Mouse (Mus musculus) forebrain, embryonic 15.5 days (tissue): Measurements from ENCODE around the gene Gnb1. TPM values are rescaled to one million over a fixed set of nuclear protein-coding genes. Genes with fewer than 3 reads are reported as not detected.

Experiments used
- ATAC-seq: fragments of 200-750 bp; cut with Nextera tagmentation; replicated peaks from 2 replicates; pipeline ENCODE4 v1.8.0; 2017; ENCODE audit warnings: mild to moderate bottlenecking, moderate TSS enrichment, moderate library complexity
- H3K27ac ChIP-seq: fragments of 300-500 bp; sonication (generic); replicated peaks from 2 replicates; pipeline ENCODE4 v1.5.1; 2015; ENCODE audit warnings: mild to moderate bottlenecking, inconsistent platforms
- H3K27me3 ChIP-seq: fragments of 300-500 bp; sonication (generic); 2 replicates; pipeline ENCODE4 v1.6.1; 2015; ENCODE audit warnings: inconsistent platforms
- H3K36me3 ChIP-seq: fragments of 300-500 bp; sonication (generic); 2 replicates; pipeline ENCODE4 v1.6.1; 2015; ENCODE audit warnings: mild to moderate bottlenecking, inconsistent platforms
- H3K4me1 ChIP-seq: fragments of 300-500 bp; sonication (generic); 2 replicates; pipeline ENCODE4 v1.6.1; 2015; ENCODE audit warnings: inconsistent platforms
- H3K4me2 ChIP-seq: fragments of 300-500 bp; sonication (generic); replicated peaks from 2 replicates; pipeline ENCODE4 v1.6.1; 2015; ENCODE audit warnings: mild to moderate bottlenecking, inconsistent platforms
- H3K4me3 ChIP-seq: fragments of 300-500 bp; sonication (generic); 2 replicates; pipeline ENCODE4 v1.5.1; 2015; ENCODE audit warnings: mild to moderate bottlenecking, inconsistent platforms
- H3K9ac ChIP-seq: fragments of 300-500 bp; sonication (generic); replicated peaks from 2 replicates; pipeline ENCODE4 v1.6.1; 2015; ENCODE audit warnings: mild to moderate bottlenecking, inconsistent platforms
- H3K9me3 ChIP-seq: fragments of 300-500 bp; sonication (generic); 2 replicates; pipeline ENCODE4 v1.6.1; 2016; ENCODE audit warnings: inconsistent platforms
- WGBS: fragments of 180-500 bp; shearing (Covaris S2); methylation state at CpG from one replicate; pipeline ENCODE4 v1.1.7; 2015; ENCODE audit warnings: mixed read lengths; 5-methylcytosine and 5-hydroxymethylcytosine counted together
- polyA plus RNA-seq: library from polyadenylated mRNA; unstranded; fragments of >200 nt; fragmentation: Nextera tagmentation; extraction: Ambion mirVana; gene quantifications from 2 replicates; pipeline ENCODE4 v1.2.1, GENCODE M21; 2015

Gene Gnb1
- polyA plus RNA-seq, 1 experiment from 2014 or later = 1,112 TPM

- H3K4me1 ChIP-seq = no peaks in the 10 kb centered on the region
- no peak overlapping the region for H3K9ac ChIP-seq
- H3K27me3 ChIP-seq = no peaks in the 10 kb centered on the region
- no peak overlapping the region for H3K27ac ChIP-seq
- no peak overlapping the region for H3K4me3 ChIP-seq
- WGBS = 92% methylated on average over 2 of the region's 2 CpGs
- H3K4me2 ChIP-seq = no peak overlapping the region
- no peak for ATAC-seq
- no peaks in the 10 kb centered on the region for H3K9me3 ChIP-seq
- peaks cover 10% of the 10 kb centered on the region; the same call in 1 of the 2 replicates for H3K36me3 ChIP-seq
Measured at GRCm38 (mm10) chr4:155573155-155573554, 82.0 kb downstream of the Gnb1 start.

DNA sequence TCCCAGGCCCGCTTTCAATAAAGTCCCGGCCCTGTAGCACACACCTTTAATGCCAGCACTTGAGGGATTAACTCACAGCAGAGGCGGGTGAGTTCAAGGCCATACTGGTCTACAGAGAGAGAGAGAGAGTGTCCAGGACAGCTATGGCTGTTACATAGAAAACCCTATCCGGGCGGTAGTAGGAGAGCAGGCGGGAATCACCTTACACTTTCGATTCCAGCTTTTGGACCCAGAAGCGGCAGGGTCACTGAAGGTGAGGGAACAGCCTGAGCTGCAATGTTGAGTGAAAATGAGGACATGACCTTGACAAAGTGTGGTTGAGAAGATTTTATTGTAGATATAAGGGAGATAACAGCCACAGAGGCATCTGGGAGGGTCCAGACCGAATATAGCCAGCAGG lies 82.7 kb downstream of the Gnb1 start:
- H3K4me2 ChIP-seq = no peak overlapping the region
- H3K4me1 ChIP-seq = no peaks in the 10 kb centered on the region
- ATAC-seq = no peak
- H3K27ac ChIP-seq = no peak overlapping the region
- H3K9ac ChIP-seq = no peak overlapping the region
- no peaks in the 10 kb centered on the region for H3K9me3 ChIP-seq
- whole genome bisulfite sequencing = 95% methylated on average over 9 of the region's 9 CpGs
- no peaks in the 10 kb centered on the region for H3K27me3 ChIP-seq
- no peak overlapping the region for H3K4me3 ChIP-seq
- peaks cover 17% of the 10 kb centered on the region; the same call in 1 of the 2 replicates for H3K36me3 ChIP-seq

DNA sequence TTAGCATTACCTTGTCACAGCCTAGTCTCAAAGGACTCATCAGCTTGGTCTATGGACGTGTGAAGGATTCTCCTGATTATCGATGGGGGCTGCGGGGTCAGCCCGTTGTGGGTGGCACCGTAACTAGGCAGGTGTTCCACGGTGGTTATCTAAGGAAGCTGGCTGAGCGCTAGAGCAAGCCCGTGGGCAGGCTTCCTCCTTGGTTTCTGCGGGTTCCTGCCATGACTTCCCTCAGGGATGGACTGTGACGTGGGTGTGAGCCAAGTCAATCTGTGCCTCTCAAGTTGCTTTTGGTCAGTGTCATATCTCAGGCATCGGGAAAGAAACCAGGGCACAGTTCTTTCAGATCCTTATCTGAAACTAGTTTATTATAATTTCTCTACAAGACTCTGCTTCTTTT lies 83.8 kb downstream of the Gnb1 start:
- no peaks in the 10 kb centered on the region for H3K9me3 ChIP-seq
- no peaks in the 10 kb centered on the region for H3K4me1 ChIP-seq
- H3K4me2 ChIP-seq = no peak overlapping the region
- no peak overlapping the region for H3K9ac ChIP-seq
- H3K27me3 ChIP-seq = no peaks in the 10 kb centered on the region
- H3K4me3 ChIP-seq = no peak overlapping the region
- WGBS = 93% methylated on average over 11 of the region's 11 CpGs
- ATAC-seq = no peak
- peaks cover 22% of the 10 kb centered on the region; the same call in 1 of the 2 replicates for H3K36me3 ChIP-seq
- no peak overlapping the region for H3K27ac ChIP-seq

GRCm38 (mm10) chr4:155575521-155575920 lies 84.4 kb downstream of the Gnb1 start:
- H3K4me3 ChIP-seq = no peak overlapping the region
- H3K4me1 ChIP-seq = no peaks in the 10 kb centered on the region
- no peak overlapping the region for H3K9ac ChIP-seq
- no peak overlapping the region for H3K27ac ChIP-seq
- no peak for ATAC-seq
- H3K4me2 ChIP-seq = no peak overlapping the region
- no peaks in the 10 kb centered on the region for H3K9me3 ChIP-seq
- 85% methylated on average over 8 of the region's 8 CpGs for WGBS
- H3K27me3 ChIP-seq = no peaks in the 10 kb centered on the region
- peaks cover 22% of the 10 kb centered on the region; the same call in 1 of the 2 replicates for H3K36me3 ChIP-seq

DNA sequence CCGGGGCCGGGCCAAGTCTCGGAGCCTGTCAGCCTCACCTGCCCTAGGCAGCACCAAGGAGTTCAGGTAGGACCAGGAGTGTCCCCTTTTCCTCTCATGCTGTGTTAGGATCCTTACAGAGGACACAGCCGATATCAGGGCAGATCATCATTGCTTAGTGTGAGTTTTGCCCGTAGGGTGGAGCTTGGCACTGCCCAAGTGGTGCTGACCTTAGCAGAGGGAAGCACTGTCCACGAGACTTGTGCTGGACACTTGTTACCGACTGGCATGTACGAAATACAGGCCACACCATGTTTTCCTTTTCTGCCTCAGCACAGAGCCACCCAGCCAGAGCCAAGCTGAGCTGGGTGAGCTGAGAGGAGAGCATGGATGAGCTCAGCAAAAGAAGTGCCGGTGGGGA lies 86.0 kb downstream of the Gnb1 start:
- H3K4me2 ChIP-seq = no peak overlapping the region
- 95% methylated on average over 9 of the region's 9 CpGs for WGBS
- no peak for ATAC-seq
- no peaks in the 10 kb centered on the region for H3K4me1 ChIP-seq
- H3K27me3 ChIP-seq = no peaks in the 10 kb centered on the region
- H3K27ac ChIP-seq = no peak overlapping the region
- no peak overlapping the region for H3K4me3 ChIP-seq
- H3K9me3 ChIP-seq = no peaks in the 10 kb centered on the region
- peaks cover 22% of the 10 kb centered on the region; the same call in 1 of the 2 replicates for H3K36me3 ChIP-seq
- H3K9ac ChIP-seq = no peak overlapping the region

DNA sequence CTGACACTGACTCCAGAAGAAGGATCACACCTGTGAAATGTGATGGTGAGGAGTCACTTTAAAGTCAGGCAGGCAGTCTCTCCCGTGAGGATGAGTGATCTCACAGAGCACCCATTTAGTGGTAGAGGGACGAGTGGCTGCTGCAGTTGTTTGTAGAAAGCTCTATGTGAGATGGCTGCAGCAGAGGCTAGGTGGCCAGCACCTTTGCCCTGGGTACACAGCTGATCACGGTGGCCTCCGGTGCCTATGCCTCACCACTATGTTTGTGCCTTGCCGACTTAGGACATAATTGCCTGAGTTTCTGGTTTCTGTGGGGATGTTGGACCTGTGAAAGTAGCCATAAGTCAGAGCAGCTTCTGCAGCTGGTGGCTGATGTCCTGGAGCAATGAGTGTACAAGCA lies 86.6 kb downstream of the Gnb1 start:
- Histone ChIP-seq H3K36me3 (peaks cover 22% of the 10 kb centered on the region; the same call in 1 of the 2 replicates), H3K4me3 (no peak overlapping the region), H3K27ac (no peak overlapping the region), H3K4me1 (no peaks in the 10 kb centered on the region), H3K9ac (no peak overlapping the region), H3K9me3 (no peaks in the 10 kb centered on the region), H3K4me2 (no peak overlapping the region), H3K27me3 (no peaks in the 10 kb centered on the region)
- 95% methylated on average over 5 of the region's 5 CpGs for WGBS
- ATAC-seq = no peak

DNA sequence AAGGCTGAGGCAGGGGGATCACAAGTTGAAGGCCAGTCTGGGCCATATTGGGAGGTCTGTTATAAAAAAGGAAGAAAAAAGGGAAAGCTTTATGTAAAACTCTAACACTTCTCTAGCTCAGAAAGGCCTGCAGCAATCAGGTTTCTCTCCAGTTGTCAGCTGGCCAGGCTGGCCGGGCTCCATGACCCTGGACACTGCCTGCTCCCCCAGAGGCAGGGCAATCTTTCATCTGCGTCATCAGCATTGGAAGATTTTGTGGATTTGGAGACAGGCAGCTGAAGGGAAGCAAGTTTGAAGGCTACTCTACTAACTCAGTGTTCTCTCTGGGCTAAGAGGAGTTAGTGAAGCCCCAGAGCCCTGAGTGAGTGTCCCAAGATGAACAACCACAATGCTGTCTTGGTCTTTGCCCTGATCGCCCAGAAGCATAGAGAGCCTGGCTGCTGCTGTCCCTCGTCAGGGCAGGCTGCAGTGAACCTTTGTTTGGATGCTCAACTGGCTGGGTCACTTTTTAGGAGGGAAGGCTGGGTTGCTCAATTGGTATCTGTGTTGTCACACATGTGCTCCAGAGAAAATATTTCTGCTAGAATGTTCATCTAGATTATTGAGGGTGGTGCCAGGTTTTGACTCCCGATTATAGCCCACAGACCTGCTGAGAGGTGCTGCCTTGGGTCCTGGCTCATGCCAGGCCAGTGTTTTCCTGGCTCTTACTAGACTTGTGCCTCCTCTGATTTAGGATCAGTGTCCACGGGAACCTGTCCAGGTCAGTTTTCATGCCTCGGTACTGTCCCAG lies 87.4 kb downstream of the Gnb1 start:
- no peaks in the 10 kb centered on the region for H3K9me3 ChIP-seq
- no peak overlapping the region for H3K9ac ChIP-seq
- no peak overlapping the region for H3K4me3 ChIP-seq
- ATAC-seq = no peak
- H3K4me2 ChIP-seq = no peak overlapping the region
- H3K36me3 ChIP-seq = peaks cover 29% of the 10 kb centered on the region
- no peaks in the 10 kb centered on the region for H3K27me3 ChIP-seq
- H3K4me1 ChIP-seq = no peaks in the 10 kb centered on the region
- no peak overlapping the region for H3K27ac ChIP-seq
- 86% methylated on average over 7 of the region's 7 CpGs for WGBS

DNA sequence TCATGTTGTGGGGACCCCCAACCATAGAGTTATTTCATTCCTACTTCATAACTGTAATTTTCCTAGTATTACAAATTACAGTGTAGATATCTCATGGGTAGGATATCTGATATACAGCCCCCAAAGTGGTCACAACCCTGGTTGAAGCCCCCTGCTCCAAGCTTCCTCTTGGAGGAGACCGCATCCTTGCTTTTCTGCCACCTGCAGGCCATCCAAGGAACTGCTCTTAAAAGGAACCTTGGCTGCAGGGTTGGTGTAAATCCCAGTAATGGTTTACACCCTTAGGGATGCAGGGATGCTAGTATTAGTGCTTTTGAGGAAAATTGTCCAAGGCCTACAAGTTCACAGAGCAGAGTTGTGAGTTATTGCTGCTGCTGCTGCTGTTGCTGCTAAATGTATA lies 89.3 kb downstream of the Gnb1 start:
- H3K27ac ChIP-seq = no peak overlapping the region
- peaks cover 48% of the 10 kb centered on the region for H3K36me3 ChIP-seq
- no peak overlapping the region for H3K9ac ChIP-seq
- no peak overlapping the region for H3K4me2 ChIP-seq
- ATAC-seq = no peak
- WGBS = 22% methylated on average over 1 of the region's 1 CpGs
- no peaks in the 10 kb centered on the region for H3K9me3 ChIP-seq
- no peaks in the 10 kb centered on the region for H3K27me3 ChIP-seq
- no peaks in the 10 kb centered on the region for H3K4me1 ChIP-seq
- no peak overlapping the region for H3K4me3 ChIP-seq

DNA sequence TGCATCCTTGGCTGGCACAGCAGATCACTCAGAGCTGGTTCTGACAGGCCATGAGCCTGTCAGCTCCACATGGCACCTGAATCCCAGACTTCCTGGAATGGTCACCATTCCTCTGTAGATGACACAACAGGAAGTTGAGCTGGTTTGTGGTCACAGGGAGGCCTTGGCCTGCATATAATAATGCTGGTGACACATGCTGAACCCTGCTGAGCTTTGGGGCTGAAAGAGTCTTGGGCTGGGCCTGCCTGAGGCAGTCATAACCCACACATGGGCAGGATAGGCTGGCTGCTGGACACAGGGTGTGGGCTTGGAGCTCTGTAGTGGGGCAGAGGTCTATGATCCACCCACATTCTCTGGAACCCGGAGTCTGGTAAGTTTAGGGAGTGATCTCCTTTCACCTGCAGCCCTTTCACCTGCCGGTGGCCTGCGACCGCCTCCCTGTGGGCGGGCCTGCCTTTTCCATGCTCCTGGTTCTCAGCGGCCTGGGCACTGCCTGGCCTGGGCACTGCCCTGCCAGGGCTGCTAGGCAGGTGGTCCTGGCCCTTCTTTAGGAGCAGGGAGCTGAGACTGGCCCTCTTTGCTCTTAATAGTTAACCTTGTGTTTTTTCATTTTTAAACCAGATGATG lies 91.2 kb downstream of the Gnb1 start:
- Histone ChIP-seq H3K4me3 (no peak overlapping the region), H3K9ac (no peak overlapping the region), H3K27me3 (no peaks in the 10 kb centered on the region), H3K36me3 (peaks cover 61% of the 10 kb centered on the region), H3K4me2 (no peak overlapping the region), H3K27ac (no peak overlapping the region), H3K9me3 (no peaks in the 10 kb centered on the region), H3K4me1 (no peaks in the 10 kb centered on the region)
- ATAC-seq = no peak
- WGBS = 96% methylated on average over 6 of the region's 6 CpGs

DNA sequence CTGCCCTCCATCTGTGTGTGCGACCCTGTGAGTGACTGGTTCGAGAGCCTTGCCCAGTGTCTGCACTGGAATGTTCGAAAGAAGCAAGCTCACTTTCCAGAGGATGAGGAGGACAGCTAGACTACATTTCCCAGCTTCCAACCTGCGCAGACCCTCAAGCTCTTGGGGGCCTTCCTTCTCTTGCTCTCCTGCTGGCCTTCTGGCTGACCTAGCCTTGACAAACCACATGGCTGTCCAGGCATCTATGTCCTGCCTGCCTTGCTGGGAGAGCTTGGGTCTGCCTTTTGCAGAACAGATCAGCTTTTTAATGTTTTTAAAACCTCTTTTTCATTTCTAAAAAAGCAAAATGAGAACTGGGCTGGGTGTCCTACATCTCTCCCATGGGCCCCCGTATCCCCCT lies 98.2 kb downstream of the Gnb1 start:
- Histone ChIP-seq H3K9ac (no peak overlapping the region), H3K36me3 (peaks cover 67% of the 10 kb centered on the region), H3K27ac (no peak overlapping the region), H3K4me2 (no peak overlapping the region), H3K4me1 (no peaks in the 10 kb centered on the region), H3K4me3 (no peak overlapping the region), H3K9me3 (no peaks in the 10 kb centered on the region), H3K27me3 (no peaks in the 10 kb centered on the region)
- no peak for ATAC-seq
- WGBS = 97% methylated on average over 5 of the region's 5 CpGs

DNA sequence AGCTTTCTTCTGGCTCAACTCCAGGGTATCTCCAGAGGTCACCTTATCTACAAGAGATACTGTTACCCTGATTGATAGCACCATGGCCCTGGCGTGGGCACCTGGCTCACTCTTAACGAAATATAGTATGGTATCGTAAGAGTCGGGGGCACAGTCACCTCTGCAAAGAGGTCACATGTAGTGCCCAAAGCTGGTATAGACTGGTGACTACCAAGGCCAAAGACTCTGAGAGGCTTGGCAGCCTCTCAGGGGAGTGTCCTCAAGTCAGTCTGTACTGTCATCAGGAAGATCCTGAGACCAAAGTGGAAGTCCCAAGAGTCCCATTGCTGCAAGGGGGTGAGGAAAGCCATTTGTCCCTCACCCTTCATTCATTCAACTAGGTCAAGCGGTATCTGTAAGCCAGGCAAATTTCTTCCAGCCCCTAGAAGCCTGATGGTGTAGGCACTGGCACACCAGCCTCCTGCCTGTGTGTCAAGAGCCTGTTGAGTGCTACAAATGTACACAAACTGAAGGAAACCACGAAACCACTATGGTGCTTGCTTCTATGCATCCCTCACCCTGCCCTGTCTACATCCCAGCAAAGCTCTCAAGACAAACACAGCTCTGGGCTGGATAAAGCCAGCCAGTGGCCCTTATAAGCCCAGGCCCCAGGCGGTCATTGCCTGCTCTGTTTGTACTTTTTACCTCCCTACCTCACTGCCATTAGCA lies 100.0 kb downstream of the Gnb1 start:
- Histone ChIP-seq H3K36me3 (peaks cover 49% of the 10 kb centered on the region), H3K4me2 (no peak overlapping the region), H3K9ac (no peak overlapping the region), H3K4me3 (no peak overlapping the region), H3K4me1 (no peaks in the 10 kb centered on the region), H3K27me3 (no peaks in the 10 kb centered on the region), H3K27ac (no peak overlapping the region), H3K9me3 (no peaks in the 10 kb centered on the region)
- 91% methylated on average over 7 of the region's 7 CpGs for WGBS
- ATAC-seq = no peak

GRCm38 (mm10) chr4:155593780-155594179 lies 102.6 kb downstream of the Gnb1 start:
- ATAC-seq = no peak
- H3K4me2 ChIP-seq = no peak overlapping the region
- H3K9me3 ChIP-seq = no peaks in the 10 kb centered on the region
- H3K4me3 ChIP-seq = no peak overlapping the region
- no peak overlapping the region for H3K9ac ChIP-seq
- peaks cover 25% of the 10 kb centered on the region for H3K36me3 ChIP-seq
- no peaks in the 10 kb centered on the region for H3K27me3 ChIP-seq
- WGBS = 47% methylated on average over 1 of the region's 1 CpGs
- H3K4me1 ChIP-seq = no peaks in the 10 kb centered on the region
- no peak overlapping the region for H3K27ac ChIP-seq
